In genomic region chr5:23578322-23578957, GRCm38 (mm10) we compare ENCODE assay signal across 18 mouse cellular contexts.
DNase-seq lines count a peak whose midpoint lies in the region; ATAC-seq and TF ChIP-seq lines count a peak whose summit lies in the region.
"Had no signal": no experiment of that assay in that cellular context is flagged by ENCODE, and none has a peak within 500 bp of the region (broad histone marks: within the 10 kb centered on the region; RNA-seq: fewer than 3 reads in every experiment).

No protein-coding gene starts in this region.

- H3K79me2 ChIP-seq in heart, adult 2 months (replicated peaks; ENCODE audit: control insufficient read depth, insufficient read depth, low read length) = peaks cover 4% of the 10 kb centered on the region

- intact Hi-C loops in heart, adult 2 months (cut with DNase I) = loop anchor here (5.0 kb wide), 1 partner anchor 39 kb away; no protein-coding TSS in a partner anchor

- H3K4me2 ChIP-seq in forebrain, embryonic 12.5 days = no peak overlapping the region
- no peak overlapping the region for H3K4me2 ChIP-seq in forebrain, embryonic 14.5 days (ENCODE audit: low read length)
- no peak overlapping the region for H3K4me2 ChIP-seq in liver, embryonic 13.5 days
- no peak overlapping the region for H3K4me2 ChIP-seq in liver, embryonic 11.5 days
- no peak overlapping the region for H3K4me2 ChIP-seq in intestine, postnatal 0 days (replicated peaks; ENCODE audit: low read depth)
- H3K4me2 ChIP-seq in midbrain, embryonic 15.5 days = no peak overlapping the region
- H3K4me2 ChIP-seq: embryonic facial prominence, embryonic 12.5 days; heart, embryonic 15.5 days; kidney, embryonic 15.5 days; limb, embryonic 15.5 days had no signal

- H3K27me3 ChIP-seq in forebrain, embryonic 12.5 days = no peaks in the 10 kb centered on the region
- H3K27me3 ChIP-seq in forebrain, embryonic 14.5 days (replicated peaks; ENCODE audit: control insufficient read depth, insufficient read depth, low read length) = no peaks in the 10 kb centered on the region
- no peaks in the 10 kb centered on the region for H3K27me3 ChIP-seq in liver, embryonic 13.5 days
- H3K27me3 ChIP-seq in liver, embryonic 11.5 days (replicated peaks; ENCODE audit: control insufficient read depth, insufficient read depth, low read length) = no peaks in the 10 kb centered on the region
- H3K27me3 ChIP-seq in intestine, postnatal 0 days (replicated peaks; ENCODE audit: control insufficient read depth, insufficient read depth, low read length) = no peaks in the 10 kb centered on the region
- no peaks in the 10 kb centered on the region for H3K27me3 ChIP-seq in midbrain, embryonic 15.5 days (replicated peaks)
- no peaks in the 10 kb centered on the region for H3K27me3 ChIP-seq in heart, adult 2 months (ENCODE audit: control insufficient read depth, insufficient read depth, low read length)
- H3K27me3 ChIP-seq: CH12.LX; embryonic facial prominence, embryonic 12.5 days; heart, embryonic 15.5 days; kidney, embryonic 15.5 days; limb, embryonic 15.5 days; Patski had no signal

- H3K9me3 ChIP-seq in forebrain, embryonic 12.5 days = no peaks in the 10 kb centered on the region
- no peaks in the 10 kb centered on the region for H3K9me3 ChIP-seq in forebrain, embryonic 14.5 days (replicated peaks; ENCODE audit: control insufficient read depth, low read length)
- no peaks in the 10 kb centered on the region for H3K9me3 ChIP-seq in liver, embryonic 13.5 days (replicated peaks)
- 0 out of 2 replicates have a peak, but pooled peaks cover 3% of the 10 kb centered on the region for H3K9me3 ChIP-seq in liver, embryonic 11.5 days (ENCODE audit: control insufficient read depth, low read length)
- no peaks in the 10 kb centered on the region for H3K9me3 ChIP-seq in intestine, postnatal 0 days (ENCODE audit: control insufficient read depth)
- H3K9me3 ChIP-seq in midbrain, embryonic 15.5 days = no peaks in the 10 kb centered on the region
- H3K9me3 ChIP-seq: embryonic facial prominence, embryonic 12.5 days; heart, embryonic 15.5 days; kidney, embryonic 15.5 days had no signal

- 87% methylated on average over 4 of the region's 4 CpGs for WGBS in forebrain, embryonic 12.5 days
- 88% methylated on average over 4 of the region's 4 CpGs for WGBS in forebrain, embryonic 14.5 days
- WGBS in liver, embryonic 13.5 days (ENCODE audit: insufficient replicate concordance) = 51% methylated on average over 4 of the region's 4 CpGs
- WGBS in liver, embryonic 11.5 days = 69% methylated on average over 4 of the region's 4 CpGs
- 60% methylated on average over 4 of the region's 4 CpGs for WGBS in intestine, postnatal 0 days
- 83% methylated on average over 4 of the region's 4 CpGs for WGBS in midbrain, embryonic 15.5 days
- WGBS in heart, adult 2 months = 76% methylated on average over 4 of the region's 4 CpGs

- TF ChIP-seq CTCF in intestine, postnatal 0 days (IDR thresholded peaks at IDR 0.05; ENCODE audit: low read depth) = no peak
- no peak for TF ChIP-seq CTCF in heart, adult 2 months (IDR thresholded peaks at IDR 0.05)

- no peak overlapping the region for H3K4me3 ChIP-seq in forebrain, embryonic 12.5 days (replicated peaks)
- H3K4me3 ChIP-seq in forebrain, embryonic 14.5 days (ENCODE audit: low read depth, low read length) = no peak overlapping the region
- no peak overlapping the region for H3K4me3 ChIP-seq in liver, embryonic 13.5 days (replicated peaks)
- H3K4me3 ChIP-seq in liver, embryonic 11.5 days (ENCODE audit: low read depth, low read length) = no peak overlapping the region
- no peak overlapping the region for H3K4me3 ChIP-seq in intestine, postnatal 0 days (ENCODE audit: low read depth, low read length)
- no peak overlapping the region for H3K4me3 ChIP-seq in midbrain, embryonic 15.5 days
- no peak overlapping the region for H3K4me3 ChIP-seq in heart, adult 2 months
- H3K4me3 ChIP-seq: embryonic facial prominence, embryonic 12.5 days; heart, embryonic 15.5 days; kidney, embryonic 15.5 days; limb, embryonic 15.5 days had no signal

- ATAC-seq in forebrain, embryonic 12.5 days (ENCODE audit: low FRiP score) = no peak
- ATAC-seq in forebrain, embryonic 14.5 days = no peak
- peak; percentile 65; the same call in 1 of the 2 replicates for ATAC-seq in liver, embryonic 13.5 days (ENCODE audit: low read depth)
- ATAC-seq in liver, embryonic 11.5 days (replicated peaks; ENCODE audit: low FRiP score) = no peak
- ATAC-seq in intestine, postnatal 0 days = peak; percentile 61
- ATAC-seq in midbrain, embryonic 15.5 days (replicated peaks) = no peak
- ATAC-seq: Patski had no signal

- no peak for DNase-seq in forebrain, embryonic 14.5 days (ENCODE audit: low spot score)
- no peak for DNase-seq in liver, embryonic 13.5 days
- DNase-seq in liver, embryonic 11.5 days (ENCODE audit: low spot score) = no peak
- DNase-seq in heart, adult 2 months = no peak
- DNase-seq in embryo, embryonic 9.5 days (ENCODE audit: extremely low spot score) = no peak
- DNase-seq: cerebellum, postnatal 36 days; spleen, adult 18-20 months; thymus, postnatal 4 days had no signal

- peaks cover 28% of the 10 kb centered on the region for H3K4me1 ChIP-seq in forebrain, embryonic 12.5 days
- no peaks in the 10 kb centered on the region for H3K4me1 ChIP-seq in forebrain, embryonic 14.5 days (ENCODE audit: control insufficient read depth, insufficient read depth, low read length)
- peaks cover 17% of the 10 kb centered on the region for H3K4me1 ChIP-seq in liver, embryonic 13.5 days (replicated peaks)
- no peaks in the 10 kb centered on the region; the same call in 1 of the 2 replicates for H3K4me1 ChIP-seq in liver, embryonic 11.5 days (replicated peaks; ENCODE audit: control insufficient read depth, insufficient read depth, low read length)
- H3K4me1 ChIP-seq in intestine, postnatal 0 days (replicated peaks; ENCODE audit: control insufficient read depth, insufficient read depth, low read length) = peaks cover 6% of the 10 kb centered on the region; the same call in 1 of the 2 replicates
- H3K4me1 ChIP-seq in midbrain, embryonic 15.5 days = peaks cover 21% of the 10 kb centered on the region
- peaks cover 4% of the 10 kb centered on the region for H3K4me1 ChIP-seq in heart, adult 2 months (ENCODE audit: control insufficient read depth, insufficient read depth, low read length)

- peaks cover 11% of the 10 kb centered on the region; the same call in 1 of the 2 replicates for H3K36me3 ChIP-seq in forebrain, embryonic 12.5 days (replicated peaks)
- H3K36me3 ChIP-seq in forebrain, embryonic 14.5 days (ENCODE audit: control insufficient read depth, insufficient read depth, low read length) = no peaks in the 10 kb centered on the region
- no peaks in the 10 kb centered on the region for H3K36me3 ChIP-seq in liver, embryonic 13.5 days
- H3K36me3 ChIP-seq in liver, embryonic 11.5 days (ENCODE audit: control insufficient read depth, insufficient read depth, low read length) = no peaks in the 10 kb centered on the region; the same call in 1 of the 2 replicates
- no peaks in the 10 kb centered on the region for H3K36me3 ChIP-seq in intestine, postnatal 0 days (ENCODE audit: control insufficient read depth, insufficient read depth)
- H3K36me3 ChIP-seq in midbrain, embryonic 15.5 days (replicated peaks) = no peaks in the 10 kb centered on the region
- peaks cover 2% of the 10 kb centered on the region; the same call in 1 of the 2 replicates for H3K36me3 ChIP-seq in heart, adult 2 months (ENCODE audit: control insufficient read depth, insufficient read depth, low read length)
- H3K36me3 ChIP-seq: embryonic facial prominence, embryonic 12.5 days; limb, embryonic 15.5 days had no signal

- no peak for TF ChIP-seq POLR2A in heart, adult 2 months (IDR thresholded peaks at IDR 0.05; ENCODE audit: insufficient read depth, low read depth, low read length)

- no peak for TF ChIP-seq EP300 in heart, adult 2 months (IDR thresholded peaks at IDR 0.05; ENCODE audit: insufficient read depth, low read depth, low read length)

- H3K27ac ChIP-seq in forebrain, embryonic 12.5 days = peak overlapping the region; percentile 77
- no peak overlapping the region for H3K27ac ChIP-seq in forebrain, embryonic 14.5 days (ENCODE audit: low read depth, low read length)
- H3K27ac ChIP-seq in liver, embryonic 13.5 days = no peak overlapping the region
- no peak overlapping the region for H3K27ac ChIP-seq in liver, embryonic 11.5 days (ENCODE audit: low read depth, low read length)
- H3K27ac ChIP-seq in intestine, postnatal 0 days (ENCODE audit: low read depth, low read length) = peak overlapping the region; percentile 31; the same call in 1 of the 2 replicates
- peak overlapping the region; percentile 50; the same call in 1 of the 2 replicates for H3K27ac ChIP-seq in midbrain, embryonic 15.5 days
- no peak overlapping the region for H3K27ac ChIP-seq in heart, adult 2 months
- H3K27ac ChIP-seq: embryonic facial prominence, embryonic 12.5 days; heart, embryonic 15.5 days; kidney, embryonic 15.5 days; limb, embryonic 15.5 days; stomach, postnatal 0 days had no signal

- no peak overlapping the region for H3K9ac ChIP-seq in forebrain, embryonic 12.5 days
- H3K9ac ChIP-seq in forebrain, embryonic 14.5 days (ENCODE audit: low read length) = no peak overlapping the region
- no peak overlapping the region for H3K9ac ChIP-seq in liver, embryonic 13.5 days
- no peak overlapping the region for H3K9ac ChIP-seq in liver, embryonic 11.5 days (ENCODE audit: low read depth, low read length)
- no peak overlapping the region for H3K9ac ChIP-seq in intestine, postnatal 0 days (ENCODE audit: low read depth, low read length)
- H3K9ac ChIP-seq in midbrain, embryonic 15.5 days = no peak overlapping the region
- H3K9ac ChIP-seq in heart, adult 2 months (ENCODE audit: low read depth, low read length) = no peak overlapping the region
- H3K9ac ChIP-seq: embryonic facial prominence, embryonic 12.5 days; heart, embryonic 15.5 days; kidney, embryonic 15.5 days; limb, embryonic 15.5 days had no signal

Comparison
In these comparisons a context has a peak if more than half of its experiments do, and no peak if none do; other contexts are left out.
1. ATAC-seq: peak in liver, embryonic 13.5 days (single experiment) and intestine, postnatal 0 days (single experiment); none in forebrain, embryonic 12.5 days (single experiment), forebrain, embryonic 14.5 days (single experiment), liver, embryonic 11.5 days (single experiment) and midbrain, embryonic 15.5 days (single experiment).
2. H3K27ac ChIP-seq: peak in forebrain, embryonic 12.5 days (single experiment), intestine, postnatal 0 days (single experiment) and midbrain, embryonic 15.5 days (single experiment); none in forebrain, embryonic 14.5 days (single experiment), liver, embryonic 13.5 days (single experiment), liver, embryonic 11.5 days (single experiment) and heart, adult 2 months (single experiment).